In genomic region chr15:98044387-98044786, GRCm38 (mm10) we compare ENCODE assay signal across 19 mouse cellular contexts. TPM values are rescaled to one million over a fixed set of nuclear protein-coding genes. Genes with fewer than 3 reads are reported as not detected.
DNase-seq lines count a peak whose midpoint lies in the region; TF ChIP-seq lines count a peak whose summit lies in the region.
"Had no signal": no experiment of that assay in that cellular context is flagged by ENCODE, and none has a peak within 500 bp of the region (broad histone marks: within the 10 kb centered on the region; RNA-seq: fewer than 3 reads in every experiment).

No protein-coding gene starts in this region.

- TF ChIP-seq CTCF in layer of hippocampus, adult 2 months (conservative IDR thresholded peaks at IDR 0.05): peak; percentile 50

- no peak overlapping the region for H3K27ac ChIP-seq in layer of hippocampus, adult 2 months
- H3K27ac ChIP-seq: embryonic facial prominence, embryonic 15.5 days; forebrain, embryonic 10.5 days; heart, embryonic 15.5 days; kidney, embryonic 15.5 days; limb, embryonic 12.5 days; macrophage; midbrain, embryonic 12.5 days; neural tube, embryonic 15.5 days had no signal

- no peak for DNase-seq in layer of hippocampus, adult 2 months (ENCODE audit: low spot score in 2 of 2)
- no peak for DNase-seq in layer of hippocampus, adult 9-11 months
- peak; percentile 20 for DNase-seq in thymus, postnatal 4 days
- no peak for DNase-seq in thymus, postnatal 36 days
- DNase-seq in R1 (ENCODE audit: low read depth, low spot score): peak; percentile 47
- DNase-seq in ovary, adult 18-20 months (ENCODE audit: low spot score): no peak
- DNase-seq in gastrocnemius, adult 18-20 months (ENCODE audit: low spot score): no peak
- DNase-seq: adrenal gland, postnatal 36 days; cerebellum, adult 9-11 months had no signal

- no peak overlapping the region for H3K4me3 ChIP-seq in layer of hippocampus, adult 2 months
- H3K4me3 ChIP-seq: embryonic facial prominence, embryonic 15.5 days; forebrain, embryonic 10.5 days; heart, embryonic 15.5 days; kidney, embryonic 15.5 days; limb, embryonic 12.5 days; midbrain, embryonic 12.5 days; myocyte; neural tube, embryonic 15.5 days had no signal

RNA-seq across cellular contexts. Expression of gene Col2a1, which starts 39.9 kb away (rescaled TPM):
- 1 to 10 TPM in 1 of 2 experiments, under 1 TPM in 1; 0.61 to 1.2 TPM for total RNA-seq in layer of hippocampus, adult 2 months (2021)
- under 1 TPM; 0.19 to 0.37 TPM for total RNA-seq in gastrocnemius, adult 18-20 months (2021)
- total RNA-seq: adrenal gland, postnatal 36 days; hematopoietic stem cell, adult 5-6 weeks had no signal

RNA-seq across cellular contexts. Expression of gene Pfkm, which starts 48.0 kb away (rescaled TPM):
- 100 to 1,000 TPM; 333 to 349 TPM for total RNA-seq in layer of hippocampus, adult 2 months (2021)
- 1,000 to 10,000 TPM; 2,870 to 2,899 TPM for total RNA-seq in gastrocnemius, adult 18-20 months (2021)

RNA-seq across cellular contexts. Expression of gene Senp1, which starts 49.2 kb away (rescaled TPM):
- total RNA-seq in layer of hippocampus, adult 2 months (2021): 10 to 100 TPM; 12.7 to 13.5 TPM
- 1 to 10 TPM; 6.1 to 6.3 TPM for total RNA-seq in gastrocnemius, adult 18-20 months (2021)

Comparison
In these comparisons a context has a peak if more than half of its experiments do, and no peak if none do; other contexts are left out.
1. DNase-seq: peak in thymus, postnatal 4 days (single experiment) and R1 (single experiment); none in layer of hippocampus, adult 2 months (0 of 2), layer of hippocampus, adult 9-11 months (single experiment), thymus, postnatal 36 days (0 of 2), ovary, adult 18-20 months (single experiment) and gastrocnemius, adult 18-20 months (single experiment).
2. RNA of gene Pfkm, which starts 48.0 kb away (total RNA-seq): 2,870 to 2,899 TPM in gastrocnemius, adult 18-20 months; 333 to 349 TPM in layer of hippocampus, adult 2 months; every median in the first group is over 4 times any median in the second.